Mouse (Mus musculus) fat pad, adult 2 months (tissue): ENCODE results near the gene Esf1.
"Not testable (repeated sequence)": the region's sequence is repeated elsewhere in the genome, so short reads cannot be mapped to it uniquely, and the experiment has no call there.

Experiments
- DNase-seq: peaks from one replicate; pipeline ENCODE4 v3.0.0-alpha.2; 2011; ENCODE audit warnings: low read depth, low spot score; ENCODE audit errors: extremely low read depth

The Esf1 gene

DNA sequence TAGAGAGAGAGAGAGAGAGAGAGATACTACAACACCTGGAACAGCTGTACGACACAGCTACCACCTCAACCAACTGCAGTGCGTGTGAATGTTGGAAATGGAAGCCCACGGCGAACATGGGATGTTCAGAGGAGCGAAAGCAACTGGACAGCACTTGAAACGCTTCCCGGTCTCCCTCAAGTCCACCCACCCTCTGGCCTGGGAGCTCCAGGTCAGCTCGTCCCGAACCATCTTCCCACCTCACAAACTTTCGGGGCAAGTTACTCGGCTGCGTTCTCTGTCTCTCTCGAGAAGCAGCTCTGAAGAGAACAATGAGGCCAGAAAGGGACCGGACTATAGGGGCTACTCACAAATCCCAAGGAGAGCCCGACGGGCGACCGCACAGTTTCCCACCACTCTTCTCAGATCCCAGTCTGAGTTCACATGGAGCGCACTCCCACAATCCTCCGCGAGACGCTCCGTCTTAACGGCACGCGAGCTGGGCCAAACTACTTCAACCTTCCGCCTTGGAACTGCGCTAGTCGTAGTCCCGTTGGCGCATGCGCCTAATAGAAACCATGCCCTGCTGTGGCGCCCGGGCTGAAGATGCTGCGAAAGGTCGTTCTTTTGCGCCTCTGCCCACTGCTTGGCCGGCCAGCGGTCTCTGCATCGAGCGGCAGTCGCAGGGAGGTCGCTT, at the start of gene Esf1, which contains the start of gene Ndufaf5:
TSS of gene Esf1 (minus strand) at position 438 of the 676 bp plus-strand sequence.
TSS of gene Ndufaf5 (plus strand) at position 523 of the 676 bp plus-strand sequence.
- peak; percentile 52 for DNase-seq

DNA sequence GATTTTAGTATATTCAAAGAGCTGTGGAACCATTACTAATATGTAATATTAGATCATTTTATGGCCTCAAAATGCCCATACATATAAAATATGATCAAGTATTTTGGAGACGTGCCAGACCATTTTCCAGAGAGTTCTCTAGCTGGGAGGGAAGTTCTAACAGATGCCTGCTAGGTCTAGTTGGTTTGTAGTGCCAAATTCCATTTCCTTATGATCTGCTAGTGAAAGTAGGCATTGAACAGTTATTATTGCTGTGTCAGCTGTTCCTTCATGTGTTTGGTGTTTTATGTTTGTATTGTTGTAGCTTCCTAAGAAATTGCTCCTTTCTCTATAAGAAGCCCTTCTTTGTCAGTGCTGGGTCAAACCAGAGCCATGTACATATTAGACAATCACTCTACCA, 45.6 kb upstream of the Esf1 start:
- no peak for DNase-seq

DNA sequence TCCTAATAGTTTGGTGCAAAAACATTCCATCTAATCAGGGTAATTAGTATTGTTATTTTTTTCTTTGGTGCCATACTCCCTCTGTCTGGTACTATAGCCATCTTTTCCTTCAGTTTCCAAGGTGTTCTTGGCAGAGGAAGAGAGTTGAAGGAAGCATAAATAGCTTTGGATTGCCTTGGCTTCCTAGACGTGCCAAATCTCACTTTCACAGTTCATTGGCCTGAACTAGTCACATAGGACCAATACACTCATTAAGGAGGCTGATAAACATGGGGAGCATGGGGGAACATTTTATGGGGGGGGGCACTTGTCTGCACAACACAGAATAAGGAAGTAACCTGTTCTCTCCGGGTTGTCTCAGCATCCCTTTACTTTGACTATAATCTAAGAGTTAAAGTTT, 45.1 kb upstream of the Esf1 start:
- DNase-seq = no peak

GRCm38 (mm10) chr2:140214519-140215027, 44.2 kb upstream of the Esf1 start:
- no peak for DNase-seq

GRCm38 (mm10) chr2:140203756-140204155, 33.4 kb upstream of the Esf1 start:
- no peak for DNase-seq

DNA sequence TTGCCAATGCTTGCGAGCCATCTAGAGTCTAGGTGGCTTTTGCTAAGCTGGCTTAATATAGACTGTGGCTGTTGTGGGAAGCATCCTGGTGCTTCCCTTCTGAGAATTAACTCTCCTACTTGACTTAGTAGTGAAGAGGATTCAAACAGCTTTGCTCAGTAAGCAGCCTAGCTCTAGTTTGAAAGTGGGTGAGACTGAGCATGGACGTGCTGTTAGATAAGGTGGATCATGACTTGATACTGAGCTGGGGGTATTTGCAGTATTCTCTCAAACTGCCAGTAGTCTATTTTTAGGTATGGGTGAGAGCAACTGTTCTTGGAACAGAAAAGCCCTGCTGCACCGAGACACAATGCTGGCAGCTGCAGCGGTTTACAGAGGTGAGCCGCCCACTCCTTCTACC, 32.2 kb upstream of the Esf1 start:
- peak; percentile 3 for DNase-seq

DNA sequence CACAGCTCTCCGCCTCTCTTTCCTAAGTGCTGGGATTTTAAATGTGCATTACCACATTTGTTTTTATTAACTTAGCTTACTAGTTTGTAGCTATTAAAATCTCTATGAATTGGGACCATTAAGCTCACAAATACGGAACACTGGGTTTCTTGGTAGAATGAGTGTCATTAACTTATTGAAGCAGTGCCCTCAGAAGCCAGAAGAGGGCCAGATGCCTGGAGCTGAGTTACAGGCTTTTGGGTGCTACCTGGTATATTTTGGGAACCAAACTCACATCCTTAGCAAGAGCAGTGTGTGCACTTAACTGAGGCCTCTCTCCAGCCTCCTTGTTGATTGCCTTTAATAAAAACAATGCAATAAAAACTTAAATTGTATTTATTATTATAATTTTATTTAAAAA, 30.3 kb upstream of the Esf1 start:
- DNase-seq = no peak

GRCm38 (mm10) chr2:140185685-140186210, 15.4 kb upstream of the Esf1 start:
- not testable (repeated sequence) for DNase-seq

GRCm38 (mm10) chr2:140170803-140171553, 614 bp upstream of the Esf1 start:
- DNase-seq = no peak

GRCm38 (mm10) chr2:140169057-140169456, 1.3 kb downstream of the Esf1 start:
- no peak for DNase-seq

- DNase-seq = no peak
Measured at GRCm38 (mm10) chr2:140163351-140163854, 7.0 kb downstream of the Esf1 start.

- DNase-seq = no peak
Measured at GRCm38 (mm10) chr2:140159186-140159730, 11.1 kb downstream of the Esf1 start.

- not testable (repeated sequence) for DNase-seq
Measured at GRCm38 (mm10) chr2:140151743-140152142, 18.6 kb downstream of the Esf1 start, which contains the start of gene Gm17374. Gene Gm17374, plus strand, starts transcription at chr2:140152043.

DNA sequence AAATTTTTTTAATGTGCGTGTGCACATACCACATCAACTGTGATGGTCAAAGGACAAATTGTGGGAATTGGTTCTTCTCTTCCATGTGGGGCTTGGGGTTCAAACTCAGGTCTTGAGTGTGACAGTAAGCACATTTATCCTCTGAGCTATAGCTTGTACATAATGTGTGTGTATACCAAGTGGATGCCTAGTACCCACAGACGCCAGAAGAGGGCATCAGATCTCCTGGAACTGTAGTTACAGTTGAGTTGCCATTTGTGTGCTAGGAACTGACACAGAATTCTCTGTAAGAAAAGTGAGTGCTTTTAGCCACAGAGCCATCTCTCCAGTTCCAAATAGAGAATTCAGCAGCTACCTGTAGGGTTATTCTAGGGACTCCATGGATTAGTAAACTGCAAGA, 44.8 kb downstream of the Esf1 start:
- DNase-seq = no peak

GRCm38 (mm10) chr2:140113851-140114250, 56.5 kb downstream of the Esf1 start:
- no peak for DNase-seq

GRCm38 (mm10) chr2:140108945-140109344, 61.4 kb downstream of the Esf1 start:
- DNase-seq = no peak

DNA sequence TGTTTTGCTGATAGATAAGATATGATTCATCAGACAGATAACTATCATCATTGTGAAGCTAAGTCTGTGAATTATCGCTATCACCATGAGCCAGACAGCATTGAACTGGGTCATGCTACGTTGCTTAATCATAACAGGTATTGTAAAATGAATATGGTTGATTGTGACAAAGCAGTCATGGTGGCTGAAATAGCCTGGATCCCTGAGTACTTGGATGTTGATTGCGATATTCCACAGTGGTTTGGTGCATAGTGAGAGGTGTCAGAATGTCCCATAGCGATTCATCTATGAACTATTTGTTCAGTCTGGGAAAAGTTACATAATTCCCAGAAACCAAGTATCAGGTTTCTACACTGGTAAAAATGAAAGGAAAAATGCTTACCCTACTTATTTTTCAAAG, 62.7 kb downstream of the Esf1 start:
- peak; percentile 2 for DNase-seq

DNA sequence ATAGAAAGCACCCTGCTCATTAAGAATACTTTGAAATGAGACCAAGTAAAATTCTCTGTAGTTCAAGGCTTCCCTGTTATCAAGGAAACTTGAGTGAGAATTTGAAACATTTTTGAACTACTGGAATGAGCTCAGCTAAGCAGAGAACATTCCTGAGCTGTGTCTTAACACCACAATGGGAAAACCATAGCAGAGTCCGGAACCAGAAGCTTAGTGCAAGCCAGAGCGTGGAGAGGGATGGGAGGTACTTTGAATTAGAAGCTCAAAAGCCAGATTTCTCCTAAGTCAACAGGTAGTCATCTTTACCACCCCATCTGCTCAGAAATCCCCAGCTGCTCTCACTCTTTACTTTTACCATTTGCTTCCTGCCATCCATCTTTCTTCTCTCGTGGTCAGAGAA, 65.4 kb downstream of the Esf1 start:
- DNase-seq = no peak

DNA sequence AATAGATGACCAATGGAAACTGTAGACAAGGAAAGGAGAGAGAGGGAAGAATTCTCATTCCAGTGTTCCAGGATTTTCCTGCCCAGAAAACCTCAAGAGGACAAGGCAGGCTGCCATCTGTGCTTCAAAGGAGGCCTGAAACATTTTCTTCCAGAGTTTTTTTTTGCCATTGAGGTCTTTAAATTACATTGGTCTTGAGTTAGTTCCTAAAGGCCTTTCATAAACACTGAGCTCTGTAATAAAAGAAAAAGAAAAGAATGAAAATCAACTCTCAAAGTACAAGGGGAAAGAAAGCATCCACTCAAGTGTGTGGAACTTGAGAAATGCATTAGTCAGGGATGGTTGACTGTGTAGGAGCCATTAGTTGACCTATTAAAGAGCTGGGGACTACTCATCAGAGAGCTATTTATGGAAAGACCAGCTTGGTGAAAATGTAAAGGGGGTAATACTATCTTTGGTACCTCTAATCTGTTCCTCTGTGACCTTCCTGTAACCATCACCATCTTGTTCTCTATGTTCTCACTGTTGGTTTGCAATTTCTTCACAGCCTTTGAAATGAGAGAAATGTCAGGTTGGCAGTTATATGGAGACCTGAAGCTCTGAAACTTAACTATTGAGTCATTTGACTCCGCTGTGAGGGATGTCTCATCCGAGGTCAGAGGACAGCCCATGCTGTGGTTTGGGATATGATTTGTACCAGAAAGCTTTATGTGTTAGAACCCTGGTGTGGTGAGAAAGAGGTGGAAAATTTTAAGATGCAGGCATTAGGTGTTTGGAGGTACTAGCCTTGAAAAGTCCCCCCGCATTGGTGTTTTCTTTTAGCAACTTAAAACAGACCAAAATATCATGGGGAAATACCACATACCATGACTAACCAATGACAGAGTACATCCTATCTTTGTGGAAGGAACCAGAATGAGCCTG, 69.6 kb downstream of the Esf1 start:
- DNase-seq = no peak

DNA sequence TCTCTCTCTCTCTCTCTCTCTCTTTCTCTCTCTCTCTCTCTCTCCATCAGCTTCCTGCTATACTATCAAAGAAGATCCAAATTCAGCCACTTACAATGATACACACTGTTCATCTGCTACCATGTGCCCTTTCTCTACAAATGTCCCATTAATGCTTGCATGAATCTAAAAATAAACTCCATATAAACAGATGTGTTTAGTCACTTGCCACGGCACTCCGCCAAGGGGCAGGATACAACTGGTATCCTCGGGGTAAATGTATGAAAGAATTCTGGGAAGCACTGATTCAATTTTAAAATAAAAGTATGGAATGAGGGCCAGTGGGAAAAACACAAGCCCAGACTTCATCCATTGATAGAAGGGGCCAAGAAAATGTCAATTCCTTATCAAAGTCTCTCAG, 70.4 kb downstream of the Esf1 start:
- no peak for DNase-seq
